Mouse (Mus musculus): Measurements from ENCODE around the gene Tubgcp3.
"Not testable (repeated sequence)": the region's sequence is repeated elsewhere in the genome, so short reads cannot be mapped to it uniquely, and the experiment has no call there.

Gene Tubgcp3

DNA sequence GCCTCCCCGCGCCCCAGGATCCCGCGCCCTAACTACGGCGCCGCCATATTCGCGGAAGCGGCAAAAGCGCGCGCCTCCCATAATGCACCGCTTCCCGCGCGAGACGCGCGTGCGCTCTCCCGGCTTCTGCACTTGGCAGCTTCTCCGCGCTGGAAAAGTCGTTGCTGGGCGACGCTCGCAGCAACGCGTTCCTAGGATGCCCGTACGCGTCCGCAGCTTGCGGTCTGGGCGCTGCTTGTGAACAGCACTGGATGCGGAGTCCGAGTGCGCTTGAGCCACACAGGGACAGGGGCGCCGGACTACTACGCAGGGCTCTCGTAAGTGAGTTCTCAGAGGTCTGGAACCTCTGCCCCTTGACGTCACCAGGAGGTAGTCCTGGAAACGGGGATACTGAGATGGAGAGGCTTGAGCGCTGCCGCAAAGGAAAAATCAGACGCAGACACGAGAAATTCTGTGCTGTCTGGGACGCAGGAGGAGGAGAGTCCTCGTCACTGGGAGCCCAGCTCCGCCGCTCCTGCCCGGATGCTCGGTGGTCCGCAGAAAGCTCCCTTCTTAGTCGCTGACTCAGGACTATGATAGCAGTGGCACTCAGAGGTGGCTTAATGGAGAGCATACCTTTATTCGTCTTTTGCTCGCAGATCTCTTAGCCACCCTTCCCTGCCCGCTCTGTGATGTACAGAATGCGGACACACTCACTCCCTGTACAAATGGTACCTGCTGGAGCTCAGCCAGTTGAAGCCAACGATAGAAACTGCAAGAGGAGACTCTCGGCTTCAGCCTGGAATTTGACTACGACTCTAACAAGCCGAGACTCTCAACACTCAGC lies at the start of gene Tubgcp3:
TSS of gene Tubgcp3 (minus strand) at position 193 of the 826 bp plus-strand sequence.
- peak; percentile 92 for DNase-seq

DNA sequence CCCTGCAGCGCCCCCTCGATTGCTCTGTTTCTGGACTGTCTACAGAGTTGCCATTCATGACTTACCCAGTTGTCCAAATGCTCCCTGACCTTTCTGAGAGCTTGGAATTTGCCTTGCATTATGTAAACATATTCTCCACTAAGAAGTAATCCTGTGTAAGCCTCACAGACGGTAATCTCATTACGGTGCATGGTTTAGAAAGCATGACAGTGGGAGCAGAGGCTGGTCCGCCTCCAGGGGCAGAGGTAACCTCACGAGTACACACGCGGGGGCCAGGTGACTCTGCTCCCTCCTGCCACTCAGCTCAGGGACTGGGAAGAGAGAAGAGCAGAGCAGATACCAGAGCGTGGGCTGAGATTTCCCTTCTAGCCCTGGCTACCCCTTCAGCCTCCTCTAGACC lies 47.0 kb upstream of the Tubgcp3 start:
- no peak for DNase-seq

DNA sequence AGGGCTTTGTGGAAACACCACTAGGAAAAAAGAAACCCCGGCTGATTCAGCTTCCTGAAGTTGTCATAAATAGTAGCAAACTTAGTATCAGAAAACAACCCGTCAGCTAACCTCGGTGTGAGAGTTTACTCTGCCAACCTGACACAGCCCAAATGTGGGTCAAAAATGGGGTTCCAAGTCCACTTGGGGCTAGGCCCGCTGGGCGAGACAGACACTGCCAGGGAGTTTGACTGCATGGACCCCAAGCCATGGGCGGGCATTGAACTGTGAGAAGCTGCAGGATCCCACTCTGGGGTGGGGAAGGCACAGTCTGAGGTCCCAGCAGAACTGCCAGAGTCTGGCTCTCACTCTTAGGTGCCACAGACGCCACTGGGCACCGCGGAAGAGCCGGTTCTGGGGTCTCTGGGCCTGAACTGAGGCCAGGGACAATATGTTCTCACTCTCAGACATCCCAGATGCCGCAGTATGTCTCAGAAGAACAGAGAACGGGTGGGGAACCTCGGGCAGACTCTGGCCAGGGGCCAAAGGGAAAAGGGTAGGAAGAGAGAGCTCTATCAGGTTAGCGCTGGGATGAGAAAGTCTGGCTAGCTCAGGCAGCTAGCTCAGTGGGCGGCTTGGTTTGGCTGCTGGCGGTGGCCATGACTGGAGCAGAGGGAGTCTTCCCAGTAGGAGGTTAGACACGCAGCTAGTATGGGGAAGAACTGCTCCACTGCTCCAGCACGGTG lies 44.0 kb upstream of the Tubgcp3 start:
- no peak for DNase-seq

DNA sequence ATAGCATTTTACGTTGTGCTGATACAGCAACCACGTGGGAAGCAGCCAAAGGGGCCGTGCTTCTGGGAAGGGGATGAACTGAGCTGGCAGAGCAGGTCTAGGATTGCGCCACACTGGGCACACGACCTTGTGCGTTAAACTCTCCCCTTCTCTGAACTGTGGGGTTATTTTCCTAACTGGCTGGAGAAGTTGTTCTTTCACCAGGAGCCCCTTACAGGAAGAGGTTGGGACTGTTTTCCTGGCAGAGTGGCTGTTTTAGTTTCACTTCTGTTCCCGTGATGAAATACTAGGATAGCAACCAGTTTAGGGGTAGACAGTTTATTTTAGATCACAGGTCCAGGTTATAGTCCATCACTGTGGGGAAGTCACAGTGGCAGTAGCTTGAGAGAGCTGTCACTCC lies 39.6 kb upstream of the Tubgcp3 start:
- DNase-seq, result no peak

DNA sequence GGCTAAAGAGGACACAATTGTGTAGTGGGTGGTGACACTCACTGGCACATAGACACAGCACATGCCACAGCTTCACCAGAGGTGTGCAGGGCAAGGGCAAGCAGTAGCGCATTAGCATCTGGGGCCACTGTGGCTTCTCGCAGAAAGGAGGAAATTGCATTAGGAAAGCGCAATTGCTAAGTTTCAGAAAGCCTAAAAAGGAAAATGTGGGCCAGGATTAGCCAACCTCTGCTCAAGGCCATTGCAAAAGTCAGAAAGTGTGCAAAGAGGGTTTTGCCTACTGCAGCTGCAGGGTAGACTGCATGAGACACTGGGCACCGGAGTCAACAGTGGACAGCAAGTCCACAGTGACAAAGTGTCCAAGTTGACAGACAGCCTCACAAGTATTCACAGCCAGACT lies 31.5 kb upstream of the Tubgcp3 start:
- DNase-seq, result no peak

DNA sequence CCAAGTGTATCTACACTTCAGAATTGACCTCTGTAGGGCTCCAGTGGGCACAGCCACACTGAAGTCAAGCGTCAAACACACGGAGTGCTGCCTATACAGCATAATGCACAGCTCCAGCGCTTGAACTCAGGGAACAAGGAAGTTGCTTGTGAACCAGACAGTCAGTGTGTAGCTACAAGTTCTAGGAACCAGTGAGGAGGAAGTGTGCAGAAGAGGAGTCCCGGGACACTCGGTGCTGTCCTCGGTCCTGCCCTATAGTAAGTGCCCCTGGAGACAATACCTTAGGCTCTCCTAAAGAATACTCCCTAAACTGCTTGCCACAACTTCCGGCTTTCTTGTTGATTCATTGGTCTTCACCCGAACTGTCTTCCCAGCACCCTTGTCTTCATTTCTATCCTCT lies 30.2 kb upstream of the Tubgcp3 start:
- no peak for DNase-seq

- DNase-seq, result no peak
Observed at GRCm38 (mm10) chr8:12698660-12699277, 26.7 kb upstream of the Tubgcp3 start.

DNA sequence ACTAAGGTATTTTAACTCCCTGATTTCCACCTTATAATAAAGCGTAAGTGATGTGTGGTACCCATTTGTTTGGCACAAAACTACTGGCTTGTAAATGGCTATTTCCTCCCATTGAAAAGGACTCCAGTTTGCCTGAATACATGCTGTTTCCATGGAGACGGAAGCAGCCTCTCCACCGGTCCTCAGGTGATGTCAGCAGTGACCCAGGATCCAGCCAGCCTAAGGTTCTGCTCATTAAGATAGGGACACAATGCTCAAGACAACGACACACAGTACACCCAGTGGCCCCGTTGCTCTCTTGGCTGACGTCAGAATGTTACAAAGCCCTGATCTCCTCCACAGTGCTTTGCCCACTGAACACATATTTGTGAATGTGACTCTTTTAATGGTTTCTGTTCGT lies 16.8 kb upstream of the Tubgcp3 start:
- no peak for DNase-seq

GRCm38 (mm10) chr8:12677529-12677928 lies 5.5 kb upstream of the Tubgcp3 start:
- peak; percentile 85 for DNase-seq

DNA sequence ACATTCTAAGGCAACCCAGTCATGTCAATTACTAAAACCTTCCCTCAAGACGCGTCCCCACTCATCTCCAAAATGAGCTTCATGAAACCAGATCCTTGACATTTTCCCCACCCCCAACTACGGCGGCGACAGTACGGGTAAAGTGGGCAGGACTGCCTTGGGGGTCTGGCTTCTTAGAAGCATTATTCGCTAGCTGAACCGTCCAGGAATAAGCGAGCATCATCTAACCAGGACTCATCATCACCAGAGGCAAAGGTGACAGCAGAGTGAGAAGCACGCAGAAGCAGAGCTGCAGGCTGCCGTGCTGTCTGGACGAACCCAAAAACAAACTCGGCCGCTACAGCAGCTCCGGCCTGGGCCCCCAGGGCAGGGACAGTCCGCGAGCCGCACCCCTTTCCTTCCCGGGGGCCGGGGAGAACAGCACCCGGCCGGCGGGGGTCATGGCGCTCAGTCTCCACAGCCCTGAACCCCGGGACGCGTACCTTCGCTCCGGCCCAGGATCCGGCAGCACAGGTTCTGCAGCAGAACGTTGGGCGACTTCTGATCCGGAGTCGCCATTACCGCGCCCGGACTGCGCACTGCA lies 484 bp downstream of the Tubgcp3 start:
- no peak for DNase-seq

GRCm38 (mm10) chr8:12670965-12671364 lies 1.1 kb downstream of the Tubgcp3 start:
- no peak for DNase-seq

DNA sequence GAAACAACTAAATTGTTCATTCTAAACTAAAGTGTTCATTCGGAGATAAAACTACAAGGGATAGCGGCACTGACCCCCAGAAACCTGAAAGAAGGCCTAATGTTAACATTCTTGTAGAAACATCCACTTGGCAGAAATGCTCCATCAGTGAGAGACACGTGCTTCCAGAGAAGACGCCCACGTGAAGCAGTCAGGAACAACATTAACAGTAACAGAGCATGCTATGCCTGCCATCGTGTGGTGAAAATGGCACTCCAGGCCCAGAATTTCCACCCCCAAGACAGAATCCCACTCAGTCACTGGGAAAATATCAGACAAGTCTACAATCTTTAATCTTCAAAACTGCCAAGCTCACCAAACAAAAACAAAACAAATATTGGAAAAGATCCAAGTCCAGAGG lies 3.2 kb downstream of the Tubgcp3 start:
- DNase-seq, result peak; percentile 39

GRCm38 (mm10) chr8:12666530-12666929 lies 5.5 kb downstream of the Tubgcp3 start:
- DNase-seq, result not testable (repeated sequence)

DNA sequence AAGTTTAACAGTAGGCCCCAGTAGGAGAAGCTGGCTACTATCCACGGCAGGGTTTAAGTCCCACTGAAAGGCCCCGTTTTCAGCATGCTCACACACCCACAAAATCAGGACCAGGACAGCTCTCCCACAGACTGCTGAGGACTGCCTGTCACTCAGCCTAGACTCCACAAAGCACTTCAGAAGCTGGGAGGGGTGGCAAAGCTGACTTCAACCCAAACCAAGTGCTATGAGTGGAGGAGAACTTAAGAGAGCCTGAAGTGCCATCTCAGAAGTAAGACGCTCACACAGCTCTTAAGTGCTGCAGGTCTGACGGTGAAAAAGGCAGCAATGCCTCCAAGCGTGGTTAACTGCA lies 9.0 kb downstream of the Tubgcp3 start:
- DNase-seq, result no peak

- no peak for DNase-seq
Observed at GRCm38 (mm10) chr8:12662375-12663104, 9.5 kb downstream of the Tubgcp3 start.

GRCm38 (mm10) chr8:12657411-12657810 lies 14.6 kb downstream of the Tubgcp3 start:
- DNase-seq, result no peak

GRCm38 (mm10) chr8:12651246-12651645 lies 20.8 kb downstream of the Tubgcp3 start:
- DNase-seq, result no peak

DNA sequence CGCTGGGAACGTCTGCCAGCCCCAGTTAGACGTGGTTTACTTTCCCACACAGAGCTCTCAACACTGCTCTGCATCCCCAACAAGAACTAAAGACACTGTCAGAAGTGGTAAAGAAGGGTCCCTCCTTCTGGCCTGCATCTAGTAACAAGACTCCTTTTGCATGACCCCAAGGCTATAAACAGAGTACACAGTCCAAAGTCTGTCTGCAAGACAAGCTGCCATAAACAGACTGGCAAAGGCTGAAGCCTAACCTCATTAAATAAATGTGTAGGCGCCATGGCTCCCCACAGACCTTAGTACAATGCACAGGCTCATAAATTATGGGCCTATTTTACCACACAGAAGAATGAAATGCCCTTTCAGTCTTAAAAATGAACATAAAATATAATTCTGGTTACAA lies 21.6 kb downstream of the Tubgcp3 start:
- no peak for DNase-seq

DNA sequence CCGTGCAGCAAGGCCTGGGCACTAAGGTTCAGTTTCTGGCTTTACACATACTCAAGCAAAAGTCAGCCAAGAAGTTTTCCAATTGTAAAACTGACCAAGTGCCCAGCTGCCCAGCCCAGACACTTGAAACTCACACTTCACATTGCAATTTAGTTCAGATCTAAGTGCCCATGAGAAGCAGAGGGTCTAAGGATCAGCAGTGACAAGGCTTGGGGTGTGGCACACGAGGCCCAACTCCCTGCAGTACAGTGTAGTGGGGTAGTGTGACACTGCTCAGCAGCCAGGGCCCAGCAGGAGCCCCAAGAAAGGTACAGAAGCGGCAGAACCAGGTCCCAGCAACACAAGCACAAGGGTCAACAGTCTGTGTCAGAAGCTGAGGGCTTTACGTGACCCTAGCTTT lies 23.1 kb downstream of the Tubgcp3 start:
- no peak for DNase-seq

- DNase-seq, result no peak
Observed at GRCm38 (mm10) chr8:12646536-12646935, 25.5 kb downstream of the Tubgcp3 start.

DNA sequence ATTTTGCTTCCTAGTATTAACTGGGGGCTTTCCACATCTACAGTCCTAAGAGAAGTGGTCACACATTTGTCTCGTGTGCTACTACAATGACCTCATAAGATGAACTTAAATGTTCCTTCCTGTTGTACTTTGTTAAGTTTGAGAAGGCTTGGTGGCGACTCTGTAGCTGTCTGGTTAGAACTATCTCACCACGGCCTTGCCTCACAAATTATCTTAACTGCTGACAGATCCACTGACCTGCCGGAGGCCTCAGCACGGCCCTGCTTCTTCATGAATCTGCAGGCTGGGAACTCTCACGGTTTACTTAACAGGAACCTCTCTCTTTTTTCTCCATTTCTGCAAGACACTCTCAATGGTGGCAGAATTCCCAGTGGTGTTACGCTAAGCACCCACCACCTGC lies 27.2 kb downstream of the Tubgcp3 start:
- DNase-seq, result no peak

GRCm38 (mm10) chr8:12644341-12644740 lies 27.7 kb downstream of the Tubgcp3 start:
- no peak for DNase-seq

GRCm38 (mm10) chr8:12641527-12641926 lies 30.5 kb downstream of the Tubgcp3 start:
- DNase-seq, result no peak
